Mouse (Mus musculus) layer of hippocampus, postnatal 10 days (tissue): ENCODE data around the gene Zpbp2. TPM values are rescaled to one million over a fixed set of nuclear protein-coding genes. Genes with fewer than 3 reads are reported as not detected.
"Not testable (repeated sequence)": the region's sequence is repeated elsewhere in the genome, so short reads cannot be mapped to it uniquely, and the experiment has no call there.

Source experiments
- DNase-seq, 2 experiments: peaks; one replicate each; pipeline ENCODE4 v3.0.0; 2021; ENCODE audit warnings: low spot score in 2 of 2
- total RNA-seq, 2 experiments: library from RNA; stranded (reverse); gene quantifications; 2 replicates each; pipeline ENCODE4 v1.2.3; 2021

Gene Zpbp2
- total RNA-seq, 2 experiments from 2014 or later, result not detected

GRCm38 (mm10) chr11:98588833-98589281 lies 38.0 kb downstream of the Zpbp2 start:
- no peak for DNase-seq

GRCm38 (mm10) chr11:98589306-98589705 lies 38.4 kb downstream of the Zpbp2 start:
- no peak for DNase-seq

DNA sequence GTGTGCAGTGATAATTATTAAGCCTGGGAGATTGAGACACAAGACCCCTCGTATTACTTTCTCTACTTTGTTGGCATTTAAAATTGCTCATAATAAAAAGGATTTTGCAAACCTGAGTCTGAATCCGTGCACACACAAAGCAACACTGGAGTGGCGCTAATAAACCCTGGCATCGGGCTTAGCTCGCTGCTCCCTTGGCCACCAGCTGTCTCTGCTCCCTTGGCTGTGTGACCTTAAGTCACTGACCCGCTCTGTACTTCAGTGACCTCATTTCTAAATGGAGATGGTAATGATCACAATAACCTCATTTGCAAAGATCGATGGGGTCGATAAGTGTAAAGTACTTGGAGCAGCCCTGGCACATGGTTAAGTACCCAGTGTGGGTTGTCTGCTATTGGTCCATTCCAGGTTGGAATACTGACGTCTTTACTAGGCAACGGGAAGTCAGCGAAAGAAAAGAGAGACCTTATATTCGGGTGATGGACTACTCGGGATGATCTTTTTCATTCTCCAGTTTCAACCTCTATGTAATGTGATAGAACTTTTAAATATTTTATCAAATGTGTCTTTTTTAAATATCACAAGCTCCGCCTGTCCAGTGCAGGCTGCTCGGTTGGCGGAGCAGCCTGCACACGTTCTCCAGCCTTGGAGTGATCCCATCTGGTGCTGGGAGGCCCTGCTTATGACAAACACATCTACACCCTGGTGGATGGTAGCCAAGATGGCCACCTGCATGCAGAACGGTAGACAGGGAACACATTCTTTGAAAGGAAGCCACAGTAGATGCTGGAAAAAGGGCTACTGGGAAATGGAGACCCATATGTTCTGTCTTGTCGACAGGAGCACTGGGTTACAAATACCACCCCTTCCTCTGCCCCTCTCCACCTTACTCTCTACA lies 39.9 kb downstream of the Zpbp2 start:
- DNase-seq, result no peak

GRCm38 (mm10) chr11:98595021-98595420 lies 44.1 kb downstream of the Zpbp2 start:
- DNase-seq, result no peak

DNA sequence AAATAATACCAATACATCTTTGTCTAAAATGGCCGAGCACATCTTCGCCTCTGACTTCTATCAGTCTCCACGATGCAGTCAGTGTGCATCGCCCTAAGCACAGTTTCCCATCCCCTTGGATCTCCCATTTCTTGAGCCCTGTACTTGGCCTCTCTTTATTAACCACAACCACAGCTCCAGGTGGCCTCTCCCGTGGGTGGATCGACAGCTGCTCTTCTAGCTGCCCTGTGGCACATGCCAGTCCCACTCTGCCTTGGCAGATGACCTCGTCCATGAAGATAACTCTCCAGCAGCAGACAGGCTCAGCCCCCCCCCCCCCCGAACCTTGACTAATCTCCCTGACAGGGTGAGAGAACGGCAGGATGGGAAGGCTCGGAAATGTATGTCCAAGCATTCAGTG lies 44.6 kb downstream of the Zpbp2 start:
- no peak for DNase-seq

GRCm38 (mm10) chr11:98595955-98596354 lies 45.1 kb downstream of the Zpbp2 start:
- DNase-seq, result no peak

DNA sequence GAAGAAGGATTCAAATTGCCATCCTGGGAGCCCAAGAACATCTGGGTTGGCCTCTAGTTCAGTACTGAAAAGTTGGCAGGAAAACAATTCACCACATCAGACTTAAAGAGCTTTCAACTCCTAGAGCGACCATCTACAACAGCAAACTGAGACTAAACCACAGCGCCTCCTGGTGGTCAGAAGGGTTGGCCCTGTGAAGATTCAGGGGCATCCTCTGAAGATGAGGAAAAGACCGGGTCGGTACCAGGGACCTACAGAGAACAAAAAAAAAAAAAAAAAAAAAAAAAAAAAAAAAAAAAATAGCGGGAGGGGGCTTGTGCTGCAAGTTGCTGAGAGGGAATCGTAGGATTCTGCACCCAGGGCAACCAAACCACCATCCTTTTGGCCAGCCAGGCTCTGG lies 46.5 kb downstream of the Zpbp2 start:
- DNase-seq, result peak; percentile 40 to 43

DNA sequence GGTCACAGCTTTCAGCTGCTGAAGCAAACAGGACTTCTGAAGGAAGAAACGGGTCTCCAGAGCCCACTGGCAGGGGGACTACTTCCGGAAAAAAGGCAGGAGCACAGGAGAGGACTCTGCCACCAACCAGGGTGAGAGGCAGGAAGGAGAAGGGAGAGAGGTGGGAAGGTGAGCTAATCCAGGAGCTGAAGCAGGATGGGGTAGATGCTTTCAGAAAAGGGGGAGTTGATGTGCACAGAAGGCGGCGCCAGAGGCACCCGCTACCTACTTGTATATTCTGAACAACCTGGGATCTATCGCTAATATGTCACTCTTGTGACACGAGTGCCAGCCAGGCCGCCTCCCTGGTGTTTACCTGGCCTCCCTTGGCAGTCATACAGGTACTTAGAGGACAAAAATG lies 47.1 kb downstream of the Zpbp2 start, which contains the start of gene Lrrc3c:
Gene Lrrc3c (plus strand): TSS at position 301 of the 400 bp plus-strand sequence.
- DNase-seq, result peak in 1 of 2 experiments; percentile 2

GRCm38 (mm10) chr11:98598851-98599290 lies 48.0 kb downstream of the Zpbp2 start:
- peak; percentile 47 to 62 for DNase-seq

DNA sequence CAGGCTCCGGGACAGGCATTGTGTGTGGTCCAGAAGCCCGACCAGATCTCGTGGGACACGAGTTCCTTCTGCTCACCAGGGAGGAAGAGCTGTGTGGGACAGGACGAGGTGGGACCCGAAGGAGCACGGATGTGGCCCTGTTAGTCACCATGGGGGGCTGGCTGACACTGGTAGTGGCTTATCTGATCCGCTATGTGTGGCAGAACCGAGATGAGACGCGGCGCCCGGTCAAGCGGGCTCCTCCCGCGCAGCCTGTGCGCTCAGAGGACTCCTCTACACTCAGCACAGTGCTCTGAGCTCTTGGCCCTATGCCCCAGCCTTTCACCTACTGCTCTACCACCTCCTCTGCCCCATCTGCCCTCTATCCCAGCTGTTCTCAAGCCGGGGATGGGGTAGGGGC lies 48.4 kb downstream of the Zpbp2 start:
- no peak for DNase-seq

DNA sequence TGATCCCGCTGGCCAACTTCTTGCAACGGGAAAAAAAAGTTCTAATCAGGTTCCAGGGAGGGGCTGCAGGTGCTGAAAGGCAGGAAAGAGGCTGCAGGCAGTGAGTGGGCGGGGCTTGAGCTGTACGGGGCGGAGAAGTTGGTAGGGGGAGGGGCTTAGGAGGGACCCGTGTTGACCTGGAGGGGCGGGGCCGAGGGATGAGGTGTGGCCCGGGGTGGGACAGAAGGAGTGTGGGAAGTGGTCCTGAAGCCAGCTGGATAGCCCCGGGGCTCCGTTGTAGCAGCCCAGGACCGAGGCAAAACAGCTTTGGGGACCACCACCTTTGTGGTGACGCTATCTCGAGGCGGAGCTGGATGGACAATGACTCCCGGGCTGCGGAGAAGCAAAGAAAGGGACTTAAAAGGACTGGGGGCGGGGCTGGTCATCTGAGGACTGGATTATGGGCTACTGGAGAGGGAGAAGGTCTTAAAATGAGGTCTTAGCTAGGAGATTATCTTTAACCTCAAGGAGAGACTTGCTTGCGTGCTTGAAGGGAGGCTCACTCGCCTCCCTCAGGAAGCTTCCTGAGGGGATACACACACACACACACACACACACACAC lies 51.3 kb downstream of the Zpbp2 start:
- no peak for DNase-seq

GRCm38 (mm10) chr11:98603953-98604352 lies 53.1 kb downstream of the Zpbp2 start:
- DNase-seq, result no peak

DNA sequence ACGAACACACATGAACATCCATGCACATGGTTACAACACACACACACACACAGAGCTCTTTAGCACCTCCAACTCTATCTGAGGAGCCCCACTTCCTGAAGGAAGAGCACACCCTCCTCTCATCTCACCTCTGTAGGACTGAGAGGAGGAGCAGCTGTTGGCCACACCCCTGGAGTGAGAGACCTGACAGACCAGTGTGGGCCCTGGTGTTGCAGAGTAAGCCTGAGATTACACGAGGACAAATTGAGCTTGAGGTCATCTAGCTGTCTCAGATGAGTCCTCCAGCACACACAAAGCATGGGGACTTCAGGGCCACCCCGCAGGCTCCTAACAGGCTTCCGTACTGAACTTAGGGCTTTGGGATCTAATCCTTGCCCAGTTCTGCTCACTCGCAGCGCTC lies 54.0 kb downstream of the Zpbp2 start:
- DNase-seq, result not testable (repeated sequence)

DNA sequence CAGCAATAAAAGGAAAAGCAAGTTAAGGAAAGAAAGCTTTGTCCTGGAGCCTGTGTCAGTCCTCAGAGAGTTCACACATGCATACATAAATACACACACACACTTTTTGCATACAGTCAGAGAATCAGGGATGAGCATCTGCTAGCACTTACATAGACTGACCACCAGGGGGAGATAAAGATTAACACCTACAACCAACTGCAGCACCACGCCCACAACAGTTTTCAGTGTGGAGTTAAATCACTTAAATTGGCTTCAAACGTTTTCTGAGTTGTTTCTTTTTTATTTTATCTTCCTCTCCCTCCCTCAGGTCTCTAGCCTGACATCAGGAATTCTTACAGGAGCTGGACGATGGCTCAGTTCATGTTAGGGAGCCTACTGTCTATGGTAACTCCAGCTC lies 55.9 kb downstream of the Zpbp2 start:
- DNase-seq, result no peak

Other genes with a start within 250 kb of the Zpbp2 start
- gene Neurod2, start 221.4 kb upstream of the Zpbp2 start, total RNA-seq, result 100 to 1,000 TPM; 114 to 118 TPM
- 10 to 100 TPM; 17.5 to 24.1 TPM for gene Ppp1r1b, start 202.7 kb upstream of the Zpbp2 start, total RNA-seq
- gene Stard3, start 192.7 kb upstream of the Zpbp2 start, total RNA-seq, result 10 to 100 TPM; 19.2 to 19.5 TPM
- gene Tcap, start 167.3 kb upstream of the Zpbp2 start, total RNA-seq, result 1 to 10 TPM; 1.4 to 1.6 TPM
- gene Pnmt, start 164.6 kb upstream of the Zpbp2 start, total RNA-seq, result not detected
- gene Pgap3, start 150.6 kb upstream of the Zpbp2 start, total RNA-seq, result 10 to 100 TPM in 1 of 2 experiments, 1 to 10 TPM in 1; 8.9 to 10.1 TPM
- gene Erbb2, start 138.6 kb upstream of the Zpbp2 start, total RNA-seq, result 1 to 10 TPM; 3.3 to 4.2 TPM
- 100 to 1,000 TPM; 108 to 110 TPM for gene Mien1, start 112.1 kb upstream of the Zpbp2 start, total RNA-seq
- gene Grb7, start 104.7 kb upstream of the Zpbp2 start, total RNA-seq, result 1 to 10 TPM; 1.0 to 1.8 TPM
- not detected for gene Ikzf3, start 5.1 kb upstream of the Zpbp2 start, total RNA-seq
- 10 to 100 TPM; 53.6 to 56.9 TPM for gene Ormdl3, start 36.3 kb downstream of the Zpbp2 start, total RNA-seq
- not detected for gene Lrrc3c, start 47.2 kb downstream of the Zpbp2 start, total RNA-seq
- 10 to 100 TPM; 14.1 to 17.2 TPM for gene Gm12355, start 74.6 kb downstream of the Zpbp2 start, total RNA-seq
- gene Gsdma3, start 75.3 kb downstream of the Zpbp2 start, total RNA-seq, result under 1 TPM in 1 of 2 experiments, not detected in 1; 0.50 TPM
- gene Gsdma2, start 95.7 kb downstream of the Zpbp2 start, total RNA-seq, result not detected
- gene Gsdma, start 113.3 kb downstream of the Zpbp2 start, total RNA-seq, result not detected
- gene Psmd3, start 131.5 kb downstream of the Zpbp2 start, total RNA-seq, result 100 to 1,000 TPM; 127 to 130 TPM
- not detected for gene Csf3, start 150.2 kb downstream of the Zpbp2 start, total RNA-seq
- gene Med24, start 178.3 kb downstream of the Zpbp2 start, total RNA-seq, result 100 to 1,000 TPM in 1 of 2 experiments, 10 to 100 TPM in 1; 93.8 to 103 TPM
- gene Thra, start 189.5 kb downstream of the Zpbp2 start, total RNA-seq, result 1,000 to 10,000 TPM; 1,331 to 1,411 TPM
- 10 to 100 TPM; 39.1 to 41.5 TPM for gene Nr1d1, start 224.2 kb downstream of the Zpbp2 start, total RNA-seq
- gene Msl1, start 244.4 kb downstream of the Zpbp2 start, total RNA-seq, result 100 to 1,000 TPM; 147 to 157 TPM